Mouse (Mus musculus): ENCODE measurements at regions not wholly inside any gene's neighbourhood (a gene's known extent, or its start where the extent isn't known, plus 50 kb on each side); places are given as distances from the start of the nearest gene placed in this dataset.
A peak's percentile ranks its signal among the peaks of the same experiment; 100 is the strongest.
"Not testable (repeated sequence)": the region's sequence is repeated elsewhere in the genome, so short reads cannot be mapped to it uniquely, and the experiment has no call there.

DNA sequence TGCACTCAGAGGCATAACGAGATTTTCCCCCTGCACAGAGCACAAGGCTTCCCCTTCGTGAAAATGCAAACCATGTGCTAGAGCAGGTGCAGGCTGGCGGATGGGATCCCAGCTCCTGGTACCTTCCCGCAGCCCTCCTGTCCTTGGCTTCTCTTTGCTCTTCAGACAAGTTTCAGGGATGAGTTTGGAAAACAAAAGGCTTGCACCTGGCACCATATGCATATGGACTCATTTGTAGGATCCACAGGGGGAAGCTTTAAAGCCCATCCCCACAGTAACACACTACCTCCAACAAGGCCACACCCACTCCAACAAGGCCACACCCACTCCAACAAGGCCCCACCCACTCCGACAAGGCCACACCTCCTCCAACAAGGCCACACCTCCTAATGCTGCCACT, 663.9 kb upstream of the Gm19410 start:
- Histone ChIP-seq H3K9ac (replicated peaks) (no peak overlapping the region), H3K4me3 (replicated peaks) (no peak overlapping the region), H3K36me3 (no peaks in the 10 kb centered on the region), H3K4me1 (no peaks in the 10 kb centered on the region), H3K9me3 (replicated peaks) (no peaks in the 10 kb centered on the region), H3K4me2 (no peak overlapping the region), H3K27me3 (replicated peaks) (no peaks in the 10 kb centered on the region), H3K27ac (replicated peaks) (no peak overlapping the region)
- ATAC-seq (ENCODE audit: low FRiP score) = no peak
- 73% methylated on average over 5 of the region's 5 CpGs for WGBS

DNA sequence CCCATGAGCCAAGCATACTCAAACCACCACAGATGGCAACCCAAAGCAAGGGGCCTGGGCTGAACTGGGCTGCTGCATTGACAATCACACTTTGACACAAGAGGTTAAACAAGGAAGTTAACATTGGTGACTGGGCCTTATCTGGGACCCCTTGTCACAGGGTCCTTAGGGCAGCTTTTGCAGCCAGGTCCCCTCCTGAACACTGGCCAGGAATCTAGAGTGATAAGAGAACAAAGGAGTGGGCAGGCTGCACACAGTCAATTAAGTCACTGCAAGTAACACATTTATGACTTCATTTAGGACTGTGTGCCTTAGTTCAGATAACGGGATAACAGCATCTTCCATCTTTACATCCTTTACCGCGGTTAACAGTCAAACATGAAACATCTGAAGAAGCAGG, 663.5 kb upstream of the Gm19410 start:
- 77% methylated on average over 3 of the region's 3 CpGs for WGBS
- H3K36me3 ChIP-seq; H3K4me2 ChIP-seq; H3K4me3 ChIP-seq (replicated peaks); H3K9ac ChIP-seq (replicated peaks); H3K27me3 ChIP-seq (replicated peaks); H3K9me3 ChIP-seq (replicated peaks); ATAC-seq (ENCODE audit: low FRiP score); H3K27ac ChIP-seq (replicated peaks); H3K4me1 ChIP-seq: not testable (repeated sequence)

DNA sequence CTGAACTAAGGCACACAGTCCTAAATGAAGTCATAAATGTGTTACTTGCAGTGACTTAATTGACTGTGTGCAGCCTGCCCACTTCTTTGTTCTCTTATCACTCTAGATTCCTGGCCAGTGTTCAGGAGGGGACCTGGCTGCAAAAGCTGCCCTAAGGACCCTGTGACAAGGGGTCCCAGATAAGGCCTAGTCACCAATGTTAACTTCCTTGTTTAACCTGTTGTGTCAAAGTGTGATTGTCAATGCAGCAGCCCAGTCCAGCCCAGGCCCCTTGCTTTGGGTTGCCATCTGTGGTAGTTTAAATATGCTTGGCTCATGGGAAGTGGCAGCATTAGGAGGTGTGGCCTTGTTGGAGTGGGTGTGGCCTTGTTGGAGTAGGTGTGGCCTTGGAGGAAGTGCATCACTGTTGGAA, 661.1 kb upstream of the Gm19410 start:
- H3K9ac ChIP-seq (replicated peaks); H3K27me3 ChIP-seq (replicated peaks); ATAC-seq (ENCODE audit: low FRiP score); H3K36me3 ChIP-seq; H3K9me3 ChIP-seq (replicated peaks); H3K4me1 ChIP-seq; H3K4me2 ChIP-seq; H3K4me3 ChIP-seq (replicated peaks); H3K27ac ChIP-seq (replicated peaks): not testable (repeated sequence)

DNA sequence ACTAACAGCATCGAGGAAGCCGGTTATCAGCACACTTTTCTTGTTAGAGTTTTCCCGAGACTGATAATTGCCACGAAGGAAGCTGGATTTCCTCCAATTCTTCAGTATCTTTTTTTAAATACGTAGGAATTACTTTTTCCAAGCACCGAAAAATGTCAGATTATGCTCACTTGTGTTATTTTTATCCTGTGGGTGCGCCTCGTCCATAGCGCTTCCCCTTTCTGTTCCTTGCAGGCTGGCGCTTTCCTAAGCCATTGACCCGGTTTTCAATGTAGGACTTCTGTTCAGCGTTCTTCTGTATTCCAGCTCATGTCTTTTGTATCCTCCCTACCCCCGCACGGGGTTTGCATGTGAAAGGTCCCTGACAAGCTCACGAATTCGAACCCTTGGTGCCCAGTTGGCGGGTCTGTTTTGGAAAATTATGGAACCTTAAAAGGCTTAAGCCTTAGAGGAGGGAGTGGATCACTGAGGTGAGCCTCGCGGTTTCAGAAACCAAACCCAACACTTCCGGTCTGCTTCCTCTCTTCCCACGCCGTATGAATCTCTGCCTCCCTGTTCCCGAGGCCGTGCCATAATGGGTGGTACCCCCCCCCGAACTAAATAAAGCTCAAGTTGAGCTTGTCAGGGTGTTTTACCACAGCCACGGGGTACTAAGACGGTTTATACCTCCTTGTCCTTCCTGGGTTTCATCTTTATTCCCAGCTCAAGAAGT, 655.9 kb upstream of the Gm19410 start:
- no peaks in the 10 kb centered on the region for H3K9me3 ChIP-seq (replicated peaks)
- 88% methylated on average over 27 of the region's 27 CpGs for WGBS
- no peaks in the 10 kb centered on the region for H3K4me1 ChIP-seq
- H3K4me2 ChIP-seq = no peak overlapping the region
- H3K27me3 ChIP-seq (replicated peaks) = no peaks in the 10 kb centered on the region
- H3K4me3 ChIP-seq (replicated peaks) = no peak overlapping the region
- no peak overlapping the region for H3K9ac ChIP-seq (replicated peaks)
- no peaks in the 10 kb centered on the region for H3K36me3 ChIP-seq
- H3K27ac ChIP-seq (replicated peaks) = no peak overlapping the region
- no peak for ATAC-seq (ENCODE audit: low FRiP score)

DNA sequence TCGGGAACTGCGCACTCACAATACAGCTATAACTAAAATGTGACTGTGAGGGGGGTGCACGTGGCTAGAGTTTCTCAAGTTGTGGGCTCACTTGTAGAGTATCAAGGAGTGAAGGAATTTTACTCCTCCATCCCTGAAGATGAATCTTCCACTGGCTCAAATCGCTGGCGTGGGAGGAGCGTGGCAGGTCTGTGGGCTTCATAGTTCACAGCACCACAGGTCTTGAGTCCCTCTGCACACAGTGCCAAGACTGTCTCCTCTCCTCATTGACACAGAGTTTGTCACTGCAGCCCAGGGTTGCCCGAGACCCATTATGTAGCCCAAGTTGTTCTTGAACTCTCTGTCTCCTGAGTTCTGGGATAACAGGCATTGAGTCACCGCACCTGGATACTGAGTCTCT, 655.3 kb upstream of the Gm19410 start:
- H3K4me3 ChIP-seq (replicated peaks) = no peak overlapping the region
- H3K4me1 ChIP-seq = no peaks in the 10 kb centered on the region
- no peak overlapping the region for H3K27ac ChIP-seq (replicated peaks)
- H3K4me2 ChIP-seq = no peak overlapping the region
- no peaks in the 10 kb centered on the region for H3K36me3 ChIP-seq
- no peak overlapping the region for H3K9ac ChIP-seq (replicated peaks)
- no peak for ATAC-seq (ENCODE audit: low FRiP score)
- WGBS = 94% methylated on average over 8 of the region's 8 CpGs
- H3K9me3 ChIP-seq (replicated peaks) = no peaks in the 10 kb centered on the region
- H3K27me3 ChIP-seq (replicated peaks) = no peaks in the 10 kb centered on the region

DNA sequence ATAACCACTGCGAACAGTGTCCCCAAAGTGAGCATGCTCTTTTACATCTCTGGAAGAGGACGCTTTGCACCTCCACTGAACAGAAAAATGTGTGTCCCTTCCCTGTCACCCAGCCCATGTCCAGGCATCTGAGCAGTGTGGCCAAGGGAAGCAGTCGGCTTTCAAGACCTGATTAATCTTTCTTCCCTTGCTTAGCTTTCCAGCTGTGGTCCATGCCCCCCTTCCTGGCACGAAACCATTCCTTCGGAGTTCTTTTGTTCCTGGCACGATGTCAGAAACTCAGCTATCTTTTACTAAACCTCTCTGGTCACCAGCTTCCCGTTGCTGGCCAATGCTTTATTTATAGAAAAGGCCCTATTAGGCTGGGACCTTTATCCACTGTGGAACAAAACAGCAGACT, 654.5 kb upstream of the Gm19410 start:
- Histone ChIP-seq H3K27me3 (replicated peaks) (no peaks in the 10 kb centered on the region), H3K4me1 (no peaks in the 10 kb centered on the region), H3K4me3 (replicated peaks) (no peak overlapping the region), H3K36me3 (no peaks in the 10 kb centered on the region), H3K9me3 (replicated peaks) (no peaks in the 10 kb centered on the region), H3K4me2 (no peak overlapping the region), H3K27ac (replicated peaks) (no peak overlapping the region), H3K9ac (replicated peaks) (no peak overlapping the region)
- no peak for ATAC-seq (ENCODE audit: low FRiP score)
- 69% methylated on average over 7 of the region's 7 CpGs for WGBS

DNA sequence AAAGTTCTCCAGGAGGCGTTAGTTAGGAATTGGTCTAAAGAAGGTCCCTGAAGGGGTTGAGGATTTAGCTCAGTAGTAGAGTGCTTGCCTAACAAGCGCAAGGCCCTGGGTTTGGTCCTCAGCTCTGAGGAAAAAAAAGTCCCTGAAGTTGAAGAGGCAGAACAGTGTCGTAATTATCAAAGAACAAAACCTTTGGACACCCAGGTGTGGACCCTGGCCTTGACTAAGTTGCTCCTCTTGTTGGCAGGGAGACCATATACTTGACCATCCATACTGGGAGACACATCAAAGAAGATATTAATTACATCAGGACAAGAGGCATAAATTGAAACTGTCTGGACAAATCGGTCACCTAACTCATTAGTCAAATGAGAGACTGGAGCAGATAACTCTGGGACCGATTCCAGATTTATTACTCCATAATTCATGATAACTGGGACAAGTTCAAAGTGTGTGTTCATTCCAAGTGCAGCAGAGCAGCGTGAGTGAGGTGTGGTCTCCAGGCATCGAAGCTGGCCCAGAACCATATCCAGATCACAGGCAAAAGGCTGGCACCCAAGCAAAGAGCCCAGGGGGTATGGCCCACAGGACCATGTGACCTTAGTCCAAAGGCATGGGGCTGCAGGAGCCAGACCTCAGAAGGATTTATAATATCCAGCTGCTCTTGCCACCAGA, 652.9 kb upstream of the Gm19410 start:
- Histone ChIP-seq H3K4me2 (no peak overlapping the region), H3K4me3 (replicated peaks) (no peak overlapping the region), H3K36me3 (no peaks in the 10 kb centered on the region), H3K9me3 (replicated peaks) (no peaks in the 10 kb centered on the region), H3K4me1 (no peaks in the 10 kb centered on the region), H3K9ac (replicated peaks) (no peak overlapping the region), H3K27me3 (replicated peaks) (no peaks in the 10 kb centered on the region), H3K27ac (replicated peaks) (no peak overlapping the region)
- ATAC-seq (ENCODE audit: low FRiP score) = no peak
- 77% methylated on average over 7 of the region's 7 CpGs for WGBS

DNA sequence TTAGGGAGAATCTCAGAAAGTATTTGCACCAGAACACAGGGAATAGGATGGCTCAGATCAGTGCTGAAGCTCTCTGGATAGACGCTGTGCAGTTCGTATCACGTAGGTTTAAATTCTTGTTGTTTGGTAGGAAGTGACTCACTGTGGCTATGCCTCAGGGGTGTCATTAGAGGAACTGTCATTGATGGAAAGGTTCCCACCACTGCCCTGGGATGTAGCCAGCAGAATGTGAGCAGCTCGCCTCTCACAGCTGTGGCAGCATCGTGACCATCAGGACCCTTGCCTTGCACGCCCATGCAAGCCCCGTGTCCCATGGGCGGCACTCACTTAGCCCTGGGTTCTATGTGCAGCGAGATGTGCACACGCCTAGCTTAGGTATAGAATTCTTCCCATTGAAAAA, 651.6 kb upstream of the Gm19410 start:
- ATAC-seq (ENCODE audit: low FRiP score) = no peak
- no peak overlapping the region for H3K4me2 ChIP-seq
- no peaks in the 10 kb centered on the region for H3K36me3 ChIP-seq
- no peak overlapping the region for H3K4me3 ChIP-seq (replicated peaks)
- H3K27ac ChIP-seq (replicated peaks) = no peak overlapping the region
- 71% methylated on average over 10 of the region's 10 CpGs for WGBS
- H3K4me1 ChIP-seq = no peaks in the 10 kb centered on the region
- no peak overlapping the region for H3K9ac ChIP-seq (replicated peaks)
- H3K27me3 ChIP-seq (replicated peaks) = no peaks in the 10 kb centered on the region
- no peaks in the 10 kb centered on the region for H3K9me3 ChIP-seq (replicated peaks)

DNA sequence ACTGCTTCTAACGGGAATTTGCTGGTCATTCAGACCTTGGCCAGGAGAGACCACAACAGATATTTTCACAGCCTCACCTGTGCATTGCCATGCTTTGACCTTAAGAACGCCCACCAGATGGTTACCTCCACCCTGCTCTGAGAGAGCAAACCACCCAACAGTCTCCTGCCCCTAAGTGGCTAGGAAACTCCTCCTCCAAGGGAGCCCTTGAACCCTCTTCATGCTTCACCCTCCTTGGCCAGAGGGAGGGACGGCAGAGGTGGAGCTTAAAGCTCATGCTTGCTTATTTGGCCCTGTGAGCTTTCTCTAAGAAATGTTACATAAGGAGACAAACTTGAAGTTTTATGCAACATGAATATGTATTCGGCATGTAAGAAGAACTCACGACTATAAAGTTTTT, 645.0 kb upstream of the Gm19410 start:
- no peak overlapping the region for H3K27ac ChIP-seq (replicated peaks)
- 72% methylated on average over 5 of the region's 5 CpGs for WGBS

DNA sequence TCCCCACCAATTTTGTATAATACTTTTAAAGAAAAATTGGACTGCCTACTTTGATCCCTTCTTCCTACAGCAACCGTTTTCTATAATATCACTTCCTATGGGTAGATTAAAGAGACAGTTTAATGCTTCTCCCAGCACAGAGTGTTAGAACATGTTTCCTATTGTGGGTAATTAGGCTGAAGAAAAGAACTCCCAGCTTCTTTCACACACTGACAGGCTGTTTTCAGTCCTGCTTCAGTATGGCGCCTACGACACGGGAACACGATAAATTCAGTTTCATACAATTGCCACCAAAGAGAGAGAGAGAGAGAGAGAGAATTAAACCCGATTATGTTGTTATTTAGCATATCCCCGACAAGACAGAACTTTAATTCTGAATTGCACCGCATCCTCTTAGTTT, 644.5 kb upstream of the Gm19410 start:
- WGBS = 82% methylated on average over 8 of the region's 8 CpGs
- no peak overlapping the region for H3K4me2 ChIP-seq

More for the DNA sequence above, 645.0 kb upstream of the Gm19410 start:
- no peak overlapping the region for H3K4me3 ChIP-seq (replicated peaks)
- H3K9ac ChIP-seq (replicated peaks) = no peak overlapping the region
- no peaks in the 10 kb centered on the region for H3K36me3 ChIP-seq
- ATAC-seq (ENCODE audit: low FRiP score) = no peak
- H3K4me1 ChIP-seq = peaks cover 9% of the 10 kb centered on the region
- no peaks in the 10 kb centered on the region for H3K27me3 ChIP-seq (replicated peaks)
- H3K9me3 ChIP-seq (replicated peaks) = no peaks in the 10 kb centered on the region
- no peak overlapping the region for H3K4me2 ChIP-seq

DNA sequence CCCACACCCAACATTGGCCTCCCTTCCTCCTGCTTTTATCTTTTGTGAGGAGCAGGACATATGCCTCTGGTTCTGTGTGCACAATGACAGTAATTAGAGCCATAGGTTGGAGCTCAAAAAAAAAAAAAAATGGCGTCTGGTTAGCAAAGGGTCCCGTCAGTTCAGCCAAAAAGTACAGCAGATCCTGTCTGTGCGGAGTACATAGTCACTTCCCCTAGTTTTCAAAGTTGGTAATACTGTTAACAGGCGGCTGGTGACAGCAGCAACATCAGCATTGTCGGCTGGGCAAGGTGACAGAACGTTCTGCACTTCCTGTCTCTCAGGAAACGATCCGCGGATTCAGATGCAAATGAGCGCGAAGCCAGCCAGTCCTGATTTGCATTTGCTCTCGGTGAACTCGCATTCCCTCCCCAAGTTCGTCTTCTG, 642.4 kb upstream of the Gm19410 start:
- Histone ChIP-seq H3K36me3 (no peaks in the 10 kb centered on the region), H3K4me1 (peaks cover 9% of the 10 kb centered on the region), H3K27ac (replicated peaks) (peak overlapping the region; percentile 34; the same call in 1 of the 2 replicates), H3K4me3 (replicated peaks) (peak overlapping the region; percentile 20), H3K9ac (replicated peaks) (no peak overlapping the region), H3K27me3 (replicated peaks) (no peaks in the 10 kb centered on the region), H3K4me2 (peak overlapping the region; percentile 51), H3K9me3 (replicated peaks) (no peaks in the 10 kb centered on the region)
- ATAC-seq (ENCODE audit: low FRiP score) = peak; percentile 63; the same call in 1 of the 2 replicates
- WGBS = 2% methylated on average over 14 of the region's 14 CpGs

More for the DNA sequence above, 644.5 kb upstream of the Gm19410 start:
- Histone ChIP-seq H3K9ac (replicated peaks) (no peak overlapping the region), H3K27ac (replicated peaks) (no peak overlapping the region), H3K4me3 (replicated peaks) (no peak overlapping the region), H3K9me3 (replicated peaks) (no peaks in the 10 kb centered on the region), H3K36me3 (no peaks in the 10 kb centered on the region), H3K4me1 (peaks cover 9% of the 10 kb centered on the region), H3K27me3 (replicated peaks) (no peaks in the 10 kb centered on the region)
- no peak for ATAC-seq (ENCODE audit: low FRiP score)

DNA sequence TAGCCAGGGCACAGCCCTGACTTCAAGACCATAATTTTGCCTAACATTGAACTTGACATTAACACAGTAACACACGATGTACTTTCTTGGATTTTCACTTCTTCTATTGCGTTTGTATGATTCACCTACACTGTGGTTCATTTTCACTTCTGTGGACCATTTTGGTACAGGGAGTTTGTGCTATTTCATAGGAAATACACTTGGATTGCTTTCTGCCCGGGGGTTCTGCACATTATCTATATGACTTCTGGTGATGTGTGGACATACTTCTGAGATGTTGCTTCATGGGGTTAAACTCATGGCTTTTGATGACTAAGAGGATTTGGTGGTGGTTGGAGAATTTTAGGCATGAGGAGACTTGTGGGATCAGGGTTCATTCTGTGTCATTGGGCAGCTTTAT, 640.4 kb upstream of the Gm19410 start:
- H3K27me3 ChIP-seq (replicated peaks) = no peaks in the 10 kb centered on the region
- H3K9me3 ChIP-seq (replicated peaks) = no peaks in the 10 kb centered on the region
- H3K27ac ChIP-seq (replicated peaks) = no peak overlapping the region
- peaks cover 9% of the 10 kb centered on the region for H3K4me1 ChIP-seq
- no peak overlapping the region for H3K4me3 ChIP-seq (replicated peaks)
- H3K9ac ChIP-seq (replicated peaks) = no peak overlapping the region
- no peaks in the 10 kb centered on the region for H3K36me3 ChIP-seq
- WGBS = 93% methylated on average over 3 of the region's 3 CpGs
- ATAC-seq (ENCODE audit: low FRiP score) = no peak
- H3K4me2 ChIP-seq = no peak overlapping the region

Data from neural tube, embryonic 15.5 days (tissue).